Mouse (Mus musculus): ENCODE results near the gene Dcaf4. TPM values are rescaled to one million over a fixed set of nuclear protein-coding genes. Genes with fewer than 3 reads are reported as not detected.

The Dcaf4 gene
- total RNA-seq (2021) = 10 to 100 TPM; 25.8 to 28.9 TPM
- long read RNA-seq, experiment 1, transcript Dcaf4-201 (14 exons, 2,008 nt) = major isoform, 28 of 36 reads
- long read RNA-seq, experiment 1, partial matches to known transcripts = 1 of 36 reads
- long read RNA-seq, experiment 1, other reads (novel, unspliced or antisense) = 5 of 36 reads
- long read RNA-seq, experiment 2, transcript Dcaf4-201 (14 exons, 2,008 nt) = major isoform, 16 of 34 reads
- long read RNA-seq, experiment 2, partial matches to known transcripts = 3 of 34 reads
- long read RNA-seq, experiment 2, other reads (novel, unspliced or antisense) = 11 of 34 reads

DNA sequence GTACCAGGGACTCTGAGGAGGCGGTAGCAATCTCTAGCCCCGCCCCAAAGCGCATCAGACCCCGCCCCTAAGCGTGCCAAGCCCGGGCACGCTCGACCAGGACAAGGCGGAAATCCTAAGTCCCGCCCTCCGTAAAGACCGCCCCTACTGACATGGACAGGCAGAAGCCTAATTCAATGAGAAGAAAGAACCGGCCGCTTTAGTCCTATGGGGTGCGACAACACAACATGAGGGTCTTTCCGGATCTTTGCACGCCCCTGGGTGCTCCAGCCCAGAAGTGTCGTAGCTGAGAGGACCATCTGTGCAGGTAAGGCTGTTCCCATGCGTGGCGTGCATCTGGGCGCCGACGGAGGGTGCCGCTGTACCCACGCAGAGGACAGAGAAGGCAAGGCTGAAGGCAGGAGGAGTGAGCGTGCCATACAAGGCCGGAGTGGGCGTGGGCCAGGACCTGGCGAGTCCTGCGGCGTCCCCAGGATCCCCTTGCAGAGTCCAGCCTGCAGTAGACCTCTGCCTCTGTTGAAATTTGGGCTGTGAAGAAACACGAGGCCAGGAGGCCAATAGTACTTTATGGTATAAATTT lies at the start of gene Dcaf4:
TSS of gene Dcaf4 (plus strand) at position 156 of the 580 bp plus-strand sequence.
- intact Hi-C loops (cut with DNase I) = no loop called here
- peak; percentile 96 for DNase-seq (ENCODE audit: low spot score in 2 of 2)

DNA sequence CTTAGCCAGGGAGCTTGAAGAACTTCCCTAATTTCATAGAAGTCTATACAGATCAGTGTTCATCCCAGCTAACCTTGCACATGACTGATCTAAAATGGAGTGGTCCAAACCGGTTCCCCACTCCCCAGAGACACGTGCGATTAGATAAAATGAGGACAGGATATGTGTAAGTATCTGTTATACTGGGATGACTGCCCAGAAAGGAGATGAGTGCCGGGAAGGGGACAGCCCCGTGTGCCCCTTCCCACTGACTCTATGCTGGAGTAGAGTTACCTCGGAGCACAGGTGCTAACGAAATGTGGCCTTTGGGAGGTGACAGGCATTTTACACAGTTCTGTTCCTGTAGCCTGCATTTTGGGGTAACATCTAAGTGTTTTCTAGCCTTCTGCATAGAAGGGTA lies 48.5 kb upstream of the Dcaf4 start:
- intact Hi-C loops (cut with DNase I) = no loop called here
- no peak for DNase-seq (ENCODE audit: low spot score in 2 of 2)

- DNase-seq (ENCODE audit: low spot score in 2 of 2) = no peak
- intact Hi-C loops (cut with DNase I) = no loop called here
These were observed 46.2 kb upstream of the Dcaf4 start for GRCm38 (mm10) chr12:83473987-83474600.

GRCm38 (mm10) chr12:83475419-83475818 lies 44.8 kb upstream of the Dcaf4 start:
- intact Hi-C loops (cut with DNase I) = no loop called here
- no peak for DNase-seq (ENCODE audit: low spot score in 2 of 2)

GRCm38 (mm10) chr12:83476277-83476676 lies 44.0 kb upstream of the Dcaf4 start:
- DNase-seq (ENCODE audit: low spot score in 2 of 2) = no peak
- intact Hi-C loops (cut with DNase I) = no loop called here

DNA sequence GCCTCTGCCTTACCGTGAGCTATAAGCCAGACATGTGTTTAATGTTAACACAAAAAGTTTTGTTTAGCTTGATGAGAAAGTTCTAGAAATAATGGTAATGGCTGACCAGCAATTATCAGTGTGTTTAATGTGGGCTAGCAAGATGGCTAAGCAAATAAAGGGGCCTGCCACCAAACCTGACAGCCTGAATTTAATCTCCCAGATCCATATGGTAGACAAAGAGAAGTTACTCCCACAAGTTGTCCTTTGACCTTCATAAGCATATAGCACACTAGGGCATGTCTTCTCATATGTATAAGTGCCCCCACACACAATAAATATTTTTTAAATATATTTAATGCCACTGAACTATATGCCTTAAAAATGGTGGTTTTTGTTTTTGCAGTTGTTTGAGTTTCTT lies 41.1 kb upstream of the Dcaf4 start:
- intact Hi-C loops (cut with DNase I) = no loop called here
- no peak for DNase-seq (ENCODE audit: low spot score in 2 of 2)

DNA sequence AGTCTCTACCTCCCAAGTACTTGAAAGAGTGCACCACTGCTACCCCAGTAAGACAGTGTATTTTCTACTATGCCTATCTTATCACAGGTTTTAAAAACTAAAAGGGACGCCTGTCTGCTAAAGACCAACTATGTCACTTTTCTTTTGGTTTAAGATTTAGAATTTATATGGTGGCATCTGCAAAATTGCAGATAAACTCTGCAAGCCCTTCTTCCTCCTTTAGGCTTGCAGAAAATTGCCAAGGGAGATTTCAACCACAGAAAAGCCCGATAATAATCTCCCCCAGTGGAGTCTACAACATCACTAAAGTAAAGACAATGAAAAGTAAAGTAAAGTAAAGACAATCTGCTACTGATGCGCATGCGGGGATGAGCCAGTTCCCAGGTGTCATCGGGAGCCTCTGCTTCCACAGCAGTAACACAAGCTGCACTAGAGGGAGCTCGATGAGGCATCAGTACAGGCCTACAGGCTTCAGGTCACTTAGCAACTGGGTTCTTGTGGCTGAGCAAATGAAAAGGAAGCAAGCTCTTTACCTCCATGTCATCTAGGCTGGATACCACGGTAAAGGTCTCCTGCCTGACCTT lies 40.4 kb upstream of the Dcaf4 start:
- intact Hi-C loops (cut with DNase I) = no loop called here

GRCm38 (mm10) chr12:83481439-83481838 lies 38.8 kb upstream of the Dcaf4 start:
- intact Hi-C loops (cut with DNase I) = no loop called here
- DNase-seq (ENCODE audit: low spot score in 2 of 2) = no peak

More for the DNA sequence above, 40.4 kb upstream of the Dcaf4 start:
- DNase-seq (ENCODE audit: low spot score in 2 of 2) = no peak

DNA sequence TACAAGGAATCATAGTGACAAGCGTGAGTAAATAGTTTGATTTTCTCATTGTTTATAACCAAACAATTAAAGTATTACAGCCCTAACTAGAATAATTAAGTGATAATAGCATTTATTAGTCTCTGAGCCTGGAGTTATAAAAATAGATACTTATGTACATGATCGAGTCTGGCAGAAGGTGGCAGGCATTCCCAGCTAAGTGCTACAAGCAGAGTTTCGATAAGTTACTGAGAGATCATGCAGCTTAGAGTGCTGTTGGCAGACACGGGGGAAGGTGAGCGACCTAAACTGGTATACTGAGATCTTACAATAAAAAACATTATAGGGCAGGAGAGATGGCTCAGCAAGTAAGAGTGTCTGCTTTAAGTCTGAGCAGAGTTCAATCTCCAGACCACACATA lies 36.6 kb upstream of the Dcaf4 start:
- intact Hi-C loops (cut with DNase I) = no loop called here
- no peak for DNase-seq (ENCODE audit: low spot score in 2 of 2)

DNA sequence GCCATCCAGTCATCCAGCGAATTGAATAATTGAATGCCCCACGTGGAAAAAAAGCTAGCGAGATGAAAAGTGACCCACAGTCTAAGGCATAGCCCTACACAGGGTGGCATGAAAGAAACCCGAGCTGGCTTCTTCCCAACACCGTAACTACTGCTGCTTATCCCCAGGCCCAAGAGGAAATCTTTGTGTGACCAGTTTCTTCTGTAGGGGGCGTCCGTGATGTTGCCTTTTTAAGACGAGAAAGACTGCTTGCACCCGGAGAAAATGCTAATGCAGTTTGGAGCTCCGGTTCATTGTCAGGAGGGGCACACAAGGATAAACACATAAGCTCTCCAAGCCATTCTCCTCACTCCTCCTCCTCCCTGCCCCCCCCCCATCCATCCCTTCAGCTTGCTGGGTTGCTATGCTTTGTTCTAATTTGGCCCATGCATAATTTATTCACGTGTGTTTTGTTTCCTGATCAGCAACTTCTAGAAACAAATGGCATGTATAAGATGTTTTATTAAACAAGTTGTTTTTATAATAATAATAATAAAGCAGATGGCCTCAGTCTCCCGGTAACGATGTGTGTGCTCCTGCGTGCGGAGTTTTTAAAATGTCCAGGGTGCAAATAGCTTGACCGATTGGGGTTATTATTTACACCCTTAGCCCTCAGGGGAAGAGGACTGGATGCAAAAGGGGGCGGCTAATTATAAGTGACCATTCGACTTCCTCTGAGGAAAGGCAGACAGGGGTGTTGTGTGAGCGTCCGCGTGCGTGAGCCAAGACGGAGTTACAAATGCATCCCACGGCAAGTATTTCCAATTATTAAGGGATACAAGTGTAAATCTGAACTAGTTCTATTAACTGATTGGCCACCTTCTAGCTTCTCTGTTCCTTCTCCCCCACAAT lies 35.2 kb upstream of the Dcaf4 start:
- peak; percentile 21 to 42 for DNase-seq (ENCODE audit: low spot score in 2 of 2)
- intact Hi-C loops (cut with DNase I) = loop anchor here (5.0 kb wide), 2 partner anchors 73 to 373 kb away; no protein-coding TSS in a partner anchor

- intact Hi-C loops (cut with DNase I) = loop anchor here (5.0 kb wide), 2 partner anchors 74 to 374 kb away; no protein-coding TSS in a partner anchor
- peak; percentile 59 to 77 for DNase-seq (ENCODE audit: low spot score in 2 of 2)
These were observed 34.2 kb upstream of the Dcaf4 start for GRCm38 (mm10) chr12:83485911-83486670.

GRCm38 (mm10) chr12:83486671-83487461 lies 33.4 kb upstream of the Dcaf4 start:
- DNase-seq (ENCODE audit: low spot score in 2 of 2) = peak; percentile 11 to 21
- intact Hi-C loops (cut with DNase I) = loop anchor here (5.0 kb wide), 2 partner anchors 75 to 375 kb away; no protein-coding TSS in a partner anchor

DNA sequence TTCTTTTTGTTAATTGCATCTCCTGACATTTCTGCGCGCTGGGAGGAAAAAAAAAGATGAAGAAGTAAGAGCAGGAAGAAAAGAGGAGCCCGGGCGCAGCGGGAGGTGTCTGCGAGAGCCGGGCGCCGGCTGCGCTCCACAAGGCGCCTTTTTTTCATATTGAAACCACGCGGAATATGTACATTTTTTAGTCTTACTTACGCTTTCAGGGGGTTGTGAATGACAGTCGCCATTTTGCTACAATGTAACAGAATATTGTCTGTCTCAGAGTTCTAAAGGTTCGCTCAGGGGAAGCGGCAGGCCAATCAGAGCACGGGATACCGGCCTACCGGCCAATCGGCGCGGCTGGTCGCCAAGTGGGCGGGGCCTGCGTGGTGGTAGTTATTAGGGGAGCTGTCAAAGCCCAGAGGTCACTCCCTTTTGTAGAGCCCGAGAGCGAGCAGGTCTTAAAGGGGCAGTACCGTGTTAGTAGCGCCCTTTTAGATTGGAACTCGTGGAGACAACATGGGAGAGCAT lies 32.7 kb upstream of the Dcaf4 start, which contains the start of gene Dpf3:
TSS of gene Dpf3 (minus strand) at position 241 of the 516 bp plus-strand sequence.
- intact Hi-C loops (cut with DNase I) = loop anchor here (5.0 kb wide), 2 partner anchors 75 to 375 kb away; no protein-coding TSS in a partner anchor
- DNase-seq (ENCODE audit: low spot score in 2 of 2) = peak; percentile 93

- DNase-seq (ENCODE audit: low spot score in 2 of 2) = no peak
These were observed 31.9 kb upstream of the Dcaf4 start for GRCm38 (mm10) chr12:83488211-83488941.

DNA sequence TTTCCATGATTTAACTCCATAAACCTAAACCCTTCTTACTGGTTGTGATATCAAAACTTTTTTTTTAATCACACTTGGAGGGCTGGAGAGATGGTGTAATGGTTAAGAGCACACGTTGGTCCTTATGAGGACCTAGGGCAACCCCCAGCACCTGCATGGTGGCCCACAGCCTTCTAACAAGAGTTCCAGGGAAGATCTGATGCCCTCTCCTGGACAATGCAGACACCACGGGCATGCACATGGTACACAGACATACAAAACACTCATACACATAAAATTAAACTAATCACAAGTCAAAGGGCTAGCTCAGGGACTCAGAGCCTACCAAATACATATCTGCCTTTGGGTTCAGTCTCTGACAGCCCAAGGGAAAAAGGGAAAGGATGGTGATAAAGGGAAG lies 30.5 kb upstream of the Dcaf4 start:
- intact Hi-C loops (cut with DNase I) = loop anchor here (5.0 kb wide), 2 partner anchors 77 to 377 kb away; no protein-coding TSS in a partner anchor

More at GRCm38 (mm10) chr12:83488211-83488941, 31.9 kb upstream of the Dcaf4 start:
- intact Hi-C loops (cut with DNase I) = loop anchor here (5.0 kb wide), 2 partner anchors 76 to 376 kb away; no protein-coding TSS in a partner anchor

GRCm38 (mm10) chr12:83491609-83492008 lies 28.7 kb upstream of the Dcaf4 start:
- intact Hi-C loops (cut with DNase I) = no loop called here
- DNase-seq (ENCODE audit: low spot score in 2 of 2) = no peak

More for the DNA sequence above, 30.5 kb upstream of the Dcaf4 start:
- no peak for DNase-seq (ENCODE audit: low spot score in 2 of 2)
